Mouse (Mus musculus) embryonic fibroblast, embryonic 13.5 days (primary cell): ENCODE measurements around the gene Xrcc2.
A peak's percentile ranks its signal among the peaks of the same experiment; 100 is the strongest.

Experiments
- CTCF ChIP-seq: IDR thresholded peaks from 2 replicates; pipeline ENCODE4 v1.5.1; 2011; ENCODE audit warnings: mild to moderate bottlenecking, control low read depth, low read length, moderate library complexity, borderline replicate concordance; ENCODE audit not compliant: insufficient read depth
- POLR2A ChIP-seq: IDR thresholded peaks from 2 replicates; pipeline ENCODE4 v1.6.1; 2011; ENCODE audit warnings: low read depth, mild to moderate bottlenecking, control low read depth, low read length, moderate library complexity

DNA sequence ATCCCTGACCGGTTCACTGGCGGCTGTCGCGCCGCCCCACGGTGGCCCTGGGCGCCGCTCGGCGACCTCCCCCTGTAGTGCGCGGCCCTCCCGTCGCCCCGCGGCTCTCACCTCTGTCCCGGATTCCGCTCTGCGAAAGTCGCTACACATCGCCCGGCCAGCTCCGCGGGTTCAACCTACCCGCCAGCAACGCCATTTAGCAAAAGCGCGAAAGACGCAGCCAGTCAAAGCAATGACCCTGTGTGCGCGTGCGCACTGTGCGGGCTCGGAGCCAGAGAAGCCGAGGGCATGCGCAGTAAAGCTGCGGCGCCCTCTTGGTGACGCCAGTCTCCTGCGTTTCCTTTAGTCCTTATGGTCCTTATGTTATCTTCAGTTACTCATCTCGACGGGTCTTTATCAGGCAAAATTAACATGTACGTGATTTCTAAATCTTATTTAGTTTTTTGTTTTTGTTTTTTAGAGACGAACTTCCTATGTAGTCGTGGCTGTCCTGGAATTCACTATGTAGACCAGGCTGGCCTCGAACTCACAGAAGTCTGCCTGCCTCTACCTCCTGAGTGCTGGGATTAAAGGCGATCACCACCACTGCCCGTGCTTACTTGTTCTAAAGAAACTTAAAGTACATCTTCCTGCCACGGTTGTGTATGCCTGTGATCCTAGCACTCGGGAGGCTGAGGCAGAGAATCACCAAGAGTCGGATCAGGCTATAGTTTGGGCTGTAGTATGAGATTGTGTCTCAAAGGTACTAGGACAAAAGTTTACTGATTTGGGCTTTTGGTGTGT is at the start of gene Xrcc2:
- TF ChIP-seq CTCF (no peak), POLR2A (peak; percentile 76)
